Mouse (Mus musculus) left cerebral cortex, postnatal 36 days (tissue): Measurements from ENCODE around the gene H2-DMa. TPM values are rescaled to one million over a fixed set of nuclear protein-coding genes. Genes with fewer than 3 reads are reported as not detected.

Experiments used
- DNase-seq, 2 experiments: peaks; one replicate each; pipeline ENCODE4 v3.0.0; 2021 to 2022; ENCODE audit warnings: low spot score in 2 of 2, mixed read lengths in 1 of 2
- intact Hi-C: fragments of 180-260 bp; cut with DNase I; formaldehyde crosslinking; loops from one replicate; pipeline ENCODE4 v1.15.1; 2025
- total RNA-seq, 2 experiments: library from RNA; stranded (reverse); gene quantifications; 2 replicates each; pipeline ENCODE4 v1.2.3; 2021

Gene H2-DMa
- total RNA-seq, 2 experiments from 2014 or later: 26.1 to 28.5 TPM

DNA sequence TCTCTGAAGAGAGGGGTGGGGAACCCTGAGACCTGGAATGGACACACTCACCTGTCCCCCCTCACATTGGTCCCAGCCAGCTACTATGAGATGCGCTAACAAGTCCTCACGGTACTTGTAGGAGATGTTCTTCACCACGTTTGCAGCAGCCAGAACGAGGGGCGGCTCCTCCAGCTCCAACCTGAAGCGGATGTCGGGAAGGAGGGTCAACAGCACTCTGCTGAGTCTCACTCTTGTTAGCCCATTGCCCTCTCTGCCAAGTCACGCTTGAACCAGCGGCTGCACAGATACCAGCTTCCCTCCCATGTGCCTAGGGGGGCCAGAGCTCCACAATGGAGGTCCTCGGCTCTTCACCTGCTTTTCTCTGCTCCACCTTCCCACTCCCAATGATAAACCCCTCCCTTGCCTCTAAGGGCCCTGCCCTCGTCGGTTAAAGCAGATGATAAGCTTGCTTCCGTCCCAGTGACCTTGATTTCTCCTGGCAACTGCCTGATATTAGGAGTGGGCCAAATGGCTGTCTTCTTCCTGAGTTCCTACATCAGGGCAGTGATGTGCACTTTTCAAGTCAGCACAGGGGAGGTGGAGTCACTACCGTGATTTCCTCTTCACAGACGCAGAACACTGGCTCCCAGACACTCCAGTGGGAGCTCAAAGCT lies 64.4 kb downstream of the H2-DMa start:
- intact Hi-C loops: no loop called here

GRCm38 (mm10) chr17:34185526-34185925 lies 66.2 kb downstream of the H2-DMa start:
- no peak for DNase-seq
- intact Hi-C loops: no loop called here

More for the DNA sequence above, 64.4 kb downstream of the H2-DMa start:
- no peak for DNase-seq

DNA sequence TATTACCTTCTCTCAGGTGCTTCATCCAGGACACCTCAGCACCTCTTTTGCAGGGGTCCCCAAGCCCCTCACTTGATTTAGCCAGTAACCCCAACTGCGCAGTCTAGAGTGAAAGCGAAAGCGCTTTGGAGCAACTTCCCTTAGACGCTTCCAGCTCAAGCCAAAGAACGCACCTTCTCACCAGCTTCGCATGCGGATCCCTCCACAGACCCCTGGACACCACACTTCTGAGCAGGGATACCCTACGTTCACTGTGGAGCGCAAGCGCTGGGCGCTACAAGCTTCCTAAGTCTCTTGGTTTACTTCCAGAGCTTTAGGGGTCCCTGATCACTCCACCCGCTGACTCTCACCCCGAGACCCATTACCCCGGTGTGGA lies 67.5 kb downstream of the H2-DMa start:
- DNase-seq: no peak
- intact Hi-C loops: no loop called here

- intact Hi-C loops: no loop called here
- DNase-seq: peak; percentile 93
Measured at GRCm38 (mm10) chr17:34187261-34187916, 68.0 kb downstream of the H2-DMa start, which contains the start of the genes Tap1 and Psmb9. Gene Tap1 (plus strand): TSS chr17:34187553. Gene Psmb9 (minus strand): TSS chr17:34187764.

GRCm38 (mm10) chr17:34188010-34188409 lies 68.7 kb downstream of the H2-DMa start:
- DNase-seq: no peak
- intact Hi-C loops: no loop called here

Other genes starting within 250 kb of the H2-DMa start
- not detected for gene Gm7029, start 245.7 kb upstream of the H2-DMa start, total RNA-seq
- gene Kifc1, start 228.9 kb upstream of the H2-DMa start, total RNA-seq: 1 to 10 TPM; 2.4 to 3.1 TPM
- under 1 TPM; 0.70 to 0.96 TPM for gene Platr17, start 214.4 kb upstream of the H2-DMa start, total RNA-seq
- gene Daxx, start 210.1 kb upstream of the H2-DMa start, total RNA-seq: 10 to 100 TPM; 29.9 to 32.9 TPM
- gene Tapbp, start 203.6 kb upstream of the H2-DMa start, total RNA-seq: 10 to 100 TPM; 35.0 to 38.3 TPM
- 10 to 100 TPM; 29.4 to 40.1 TPM for gene Zbtb22, start 203.6 kb upstream of the H2-DMa start, total RNA-seq
- gene Rgl2, start 190.0 kb upstream of the H2-DMa start, total RNA-seq: 10 to 100 TPM; 46.9 to 71.0 TPM
- 10 to 100 TPM; 96.1 to 98.3 TPM for gene Pfdn6, start 179.2 kb upstream of the H2-DMa start, total RNA-seq
- gene Wdr46, start 178.9 kb upstream of the H2-DMa start, total RNA-seq: 10 to 100 TPM; 12.6 to 15.0 TPM
- 1 to 10 TPM; 5.5 to 6.7 TPM for gene B3galt4, start 168.1 kb upstream of the H2-DMa start, total RNA-seq
- gene Vps52, start 163.7 kb upstream of the H2-DMa start, total RNA-seq: 10 to 100 TPM; 84.5 to 87.0 TPM
- 100 to 1,000 TPM; 291 to 302 TPM for gene Rps18, start 163.5 kb upstream of the H2-DMa start, total RNA-seq
- gene H2-K1, start 119.2 kb upstream of the H2-DMa start, total RNA-seq: 10 to 100 TPM; 17.2 to 19.3 TPM
- gene Ring1, start 94.9 kb upstream of the H2-DMa start, total RNA-seq: 10 to 100 TPM; 33.5 to 35.9 TPM
- gene H2-Ke6, start 91.5 kb upstream of the H2-DMa start, total RNA-seq: 10 to 100 TPM; 35.7 to 36.6 TPM
- gene Slc39a7, start 87.9 kb upstream of the H2-DMa start, total RNA-seq: 100 to 1,000 TPM; 101 to 105 TPM
- 10 to 100 TPM; 81.9 to 87.8 TPM for gene Rxrb, start 87.7 kb upstream of the H2-DMa start, total RNA-seq
- 10 to 100 TPM; 15.1 to 16.3 TPM for gene Col11a2, start 80.1 kb upstream of the H2-DMa start, total RNA-seq
- under 1 TPM in 1 of 2 experiments, not detected in 1; 0.79 TPM for gene H2-Oa, start 27.2 kb upstream of the H2-DMa start, total RNA-seq
- 100 to 1,000 TPM; 183 to 189 TPM for gene Brd2, start 3.1 kb downstream of the H2-DMa start, total RNA-seq
- under 1 TPM; 0.59 to 0.93 TPM for gene H2-DMb2, start 23.8 kb downstream of the H2-DMa start, total RNA-seq
- gene H2-DMb1, start 33.5 kb downstream of the H2-DMa start, total RNA-seq: 1 to 10 TPM in 1 of 2 experiments, under 1 TPM in 1; 0.94 to 1.1 TPM
- 1 to 10 TPM; 1.9 to 2.0 TPM for gene Tap1, start 68.0 kb downstream of the H2-DMa start, total RNA-seq
- 1 to 10 TPM in 1 of 2 experiments, under 1 TPM in 1; 0.77 to 1.1 TPM for gene Psmb9, start 68.2 kb downstream of the H2-DMa start, total RNA-seq
- 1 to 10 TPM; 2.1 to 3.4 TPM for gene Psmb8, start 78.2 kb downstream of the H2-DMa start, total RNA-seq
- 1 to 10 TPM; 6.6 to 7.7 TPM for gene Tap2, start 84.0 kb downstream of the H2-DMa start, total RNA-seq
- not detected for gene H2-Ob, start 119.4 kb downstream of the H2-DMa start, total RNA-seq
- gene H2-Ab1, start 138.1 kb downstream of the H2-DMa start, total RNA-seq: 1 to 10 TPM; 1.9 to 2.5 TPM
- 1 to 10 TPM; 2.6 to 3.4 TPM for gene H2-Aa, start 168.3 kb downstream of the H2-DMa start, total RNA-seq
- 1 to 10 TPM; 2.7 to 2.9 TPM for gene H2-Eb1, start 186.3 kb downstream of the H2-DMa start, total RNA-seq
- not detected for gene H2-Eb2, start 206.1 kb downstream of the H2-DMa start, total RNA-seq
- under 1 TPM; 0.50 to 0.74 TPM for gene Btnl2, start 235.3 kb downstream of the H2-DMa start, total RNA-seq